Mouse (Mus musculus) lung, postnatal 14 days (tissue): ENCODE results near the gene Sar1b.
"Not testable (repeated sequence)": the region's sequence is repeated elsewhere in the genome, so short reads cannot be mapped to it uniquely, and the experiment has no call there.

Experiments used
- DNase-seq: peaks from one replicate; pipeline ENCODE4 v3.0.0; 2021

Gene Sar1b

DNA sequence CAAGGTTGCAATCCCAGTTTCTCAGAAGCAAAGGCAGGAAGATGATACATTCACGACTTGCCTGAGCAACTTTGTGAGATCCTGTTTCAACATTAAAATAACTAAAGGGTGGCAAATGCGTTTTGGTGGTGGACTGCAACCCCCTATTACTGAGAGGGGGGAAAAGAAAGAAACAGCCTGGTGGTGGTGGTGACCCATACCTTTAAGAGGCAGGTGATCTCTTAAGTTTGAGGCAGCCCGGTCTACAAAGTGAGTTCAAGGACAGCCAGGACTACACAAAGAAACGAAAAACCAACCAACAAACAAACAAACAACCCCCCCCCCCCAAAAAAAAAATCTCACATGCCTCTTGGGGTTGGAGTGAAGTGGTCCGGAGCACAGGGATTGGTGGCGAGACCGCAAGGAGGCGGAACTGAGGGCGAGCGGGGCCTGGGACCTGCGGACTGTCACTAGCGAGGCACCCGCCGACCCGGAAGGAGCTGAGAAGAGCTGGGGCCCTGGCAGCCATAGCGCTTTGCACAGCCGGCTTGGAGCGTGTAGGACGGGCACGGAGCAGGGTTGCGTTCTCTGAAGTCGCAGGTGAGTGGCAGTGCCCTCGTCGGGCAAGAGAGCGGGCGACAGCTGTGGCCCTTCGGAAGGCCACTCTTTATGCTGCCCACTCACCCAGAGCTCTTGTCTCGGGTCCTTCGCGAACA is at the start of gene Sar1b, which contains the start of gene Sec24a:
Sar1b (plus strand) TSS at position 475 of the 695 bp plus-strand sequence.
Sec24a (minus strand) TSS at position 422 of the 695 bp plus-strand sequence.
- peak; percentile 85 for DNase-seq

GRCm38 (mm10) chr11:51721066-51721465 is 42.4 kb upstream of the Sar1b start:
- no peak for DNase-seq

- no peak for DNase-seq
These were observed 30.6 kb upstream of the Sar1b start for GRCm38 (mm10) chr11:51732883-51733282.

DNA sequence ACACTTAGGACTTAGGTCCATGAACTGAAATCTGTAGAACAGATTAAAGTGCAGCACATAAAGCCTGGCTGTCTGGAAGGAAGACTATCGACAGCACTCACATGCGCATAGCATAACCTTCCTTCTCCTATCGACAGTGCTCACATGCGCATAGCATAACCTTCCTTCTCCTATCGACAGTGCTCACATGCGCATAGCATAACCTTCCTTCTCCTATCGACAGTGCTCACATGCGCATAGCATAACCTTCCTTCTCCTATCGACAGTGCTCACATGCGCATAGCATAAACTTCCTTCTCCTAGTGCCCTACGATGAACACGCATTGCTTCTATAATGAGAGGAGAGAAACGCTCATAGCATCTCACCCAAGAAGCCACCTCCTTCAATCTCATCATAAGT is 29.3 kb upstream of the Sar1b start:
- not testable (repeated sequence) for DNase-seq

DNA sequence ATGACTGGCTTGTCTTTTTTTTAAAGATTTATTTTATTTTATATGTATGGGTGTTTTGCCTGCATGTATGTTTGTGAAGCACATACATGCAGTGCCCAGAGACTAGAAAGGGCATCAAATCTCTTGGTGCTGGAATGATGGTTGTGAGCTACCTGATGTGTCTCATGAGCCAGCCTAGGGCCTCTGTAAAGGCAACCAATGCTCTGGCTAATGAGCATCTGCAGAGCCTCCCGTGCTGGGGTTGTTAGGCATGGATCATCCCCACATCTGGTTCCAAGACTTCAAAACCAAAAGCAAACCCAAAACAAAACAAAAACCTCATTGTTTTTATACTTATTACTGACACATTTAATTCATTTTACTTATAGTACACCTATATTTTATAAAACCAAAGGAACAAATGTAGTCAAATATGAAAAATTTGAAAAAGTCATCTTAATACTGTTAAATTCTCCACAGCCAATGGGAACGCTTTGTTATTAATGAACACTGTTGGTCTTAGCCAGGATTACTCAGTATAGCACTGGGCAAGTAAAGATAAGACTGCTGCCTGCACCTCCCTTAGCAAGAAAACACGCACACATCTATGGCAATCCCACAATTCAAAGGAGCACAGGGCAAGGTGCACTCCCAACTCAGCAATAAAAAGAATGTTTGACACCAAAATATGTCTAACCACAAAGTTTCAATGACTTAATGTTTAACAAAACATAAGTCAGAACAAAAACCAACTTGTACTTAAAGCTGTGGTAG is 24.7 kb upstream of the Sar1b start:
- no peak for DNase-seq

DNA sequence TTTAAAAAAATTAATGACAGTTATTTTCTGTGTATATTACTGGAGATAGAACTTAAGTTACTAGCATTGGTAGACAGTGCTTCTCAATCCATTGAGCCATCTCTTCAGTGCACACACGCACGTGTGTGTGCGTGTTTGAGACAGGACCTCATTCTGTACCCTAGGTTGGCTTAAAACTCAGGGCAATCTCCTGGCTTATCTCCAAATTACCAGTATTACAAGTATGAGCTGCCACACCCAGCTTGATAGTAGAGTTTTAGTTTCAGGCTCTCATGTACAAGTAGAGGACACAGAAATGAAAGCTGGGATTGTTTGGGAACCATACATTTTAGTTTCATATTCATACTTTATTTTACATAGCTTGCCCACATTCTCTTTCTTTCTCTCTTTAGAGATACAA is 22.8 kb upstream of the Sar1b start:
- no peak for DNase-seq

GRCm38 (mm10) chr11:51746096-51746495 is 17.4 kb upstream of the Sar1b start:
- DNase-seq, result no peak

- not testable (repeated sequence) for DNase-seq
These were observed 11.8 kb upstream of the Sar1b start for GRCm38 (mm10) chr11:51751623-51752225.

GRCm38 (mm10) chr11:51755621-51756311 is 7.7 kb upstream of the Sar1b start:
- DNase-seq, result peak; percentile 30

DNA sequence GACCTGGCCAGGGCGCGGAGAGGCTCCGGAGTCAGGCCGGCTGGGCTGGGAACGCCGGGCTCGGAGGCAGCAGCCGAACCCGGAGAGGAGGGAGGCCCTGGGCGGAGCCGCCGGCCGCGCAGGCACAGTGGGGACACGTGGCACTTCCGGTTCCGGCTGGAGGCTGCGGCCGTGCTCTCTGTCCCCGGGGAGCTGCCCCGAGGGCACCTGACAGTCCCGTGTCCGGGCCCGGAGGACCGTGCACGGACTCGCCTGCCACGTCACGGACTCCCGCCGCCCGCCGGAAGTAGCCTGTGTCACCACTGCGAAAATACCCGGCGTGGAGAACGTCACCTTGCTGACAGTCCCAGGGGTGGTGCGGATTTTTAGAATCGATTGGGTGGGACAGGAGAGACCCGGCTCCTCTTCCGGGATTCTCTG is 7.1 kb upstream of the Sar1b start:
- DNase-seq, result peak; percentile 93

GRCm38 (mm10) chr11:51757023-51757422 is 6.5 kb upstream of the Sar1b start:
- DNase-seq, result no peak

DNA sequence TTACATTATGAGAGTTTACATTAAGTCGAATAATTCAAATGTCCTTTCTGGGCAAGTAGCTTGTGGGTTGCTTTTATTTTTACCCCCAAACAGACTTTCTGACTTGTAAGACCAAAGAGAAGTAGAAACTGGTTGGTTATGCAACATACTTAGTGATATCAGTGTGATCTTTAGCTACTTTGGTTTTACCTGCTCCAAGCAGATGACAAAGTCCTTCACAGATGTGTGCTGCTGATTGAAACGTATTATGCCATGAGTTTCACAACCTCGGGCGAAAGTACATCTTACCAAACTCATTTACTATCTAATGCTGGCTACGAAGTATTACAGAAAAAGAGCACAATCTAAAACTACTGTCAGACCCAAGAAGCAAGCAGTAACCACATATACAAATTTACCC is 5.9 kb upstream of the Sar1b start:
- DNase-seq, result no peak

DNA sequence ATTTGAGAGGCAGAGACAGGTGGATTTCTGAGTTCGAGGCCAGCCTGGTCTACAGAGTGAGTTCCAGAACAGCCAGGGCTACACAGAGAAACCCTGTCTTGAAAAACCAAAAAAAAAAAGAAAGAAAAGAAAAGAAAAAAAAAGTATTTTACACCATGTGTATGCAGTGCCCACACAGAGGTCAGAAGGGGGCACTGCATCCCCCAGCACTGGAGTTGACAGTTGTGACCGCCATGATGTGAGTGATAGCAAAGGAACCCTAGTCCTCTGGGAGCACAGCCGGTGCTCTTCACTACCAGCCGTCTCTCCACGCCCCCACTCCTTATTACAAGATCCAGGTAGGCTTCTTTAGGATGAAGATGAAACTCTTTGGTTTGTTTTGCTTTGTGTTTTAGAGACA is 5.3 kb upstream of the Sar1b start:
- DNase-seq, result not testable (repeated sequence)

- DNase-seq, result no peak
These were observed 4.2 kb upstream of the Sar1b start for GRCm38 (mm10) chr11:51759251-51759650.

DNA sequence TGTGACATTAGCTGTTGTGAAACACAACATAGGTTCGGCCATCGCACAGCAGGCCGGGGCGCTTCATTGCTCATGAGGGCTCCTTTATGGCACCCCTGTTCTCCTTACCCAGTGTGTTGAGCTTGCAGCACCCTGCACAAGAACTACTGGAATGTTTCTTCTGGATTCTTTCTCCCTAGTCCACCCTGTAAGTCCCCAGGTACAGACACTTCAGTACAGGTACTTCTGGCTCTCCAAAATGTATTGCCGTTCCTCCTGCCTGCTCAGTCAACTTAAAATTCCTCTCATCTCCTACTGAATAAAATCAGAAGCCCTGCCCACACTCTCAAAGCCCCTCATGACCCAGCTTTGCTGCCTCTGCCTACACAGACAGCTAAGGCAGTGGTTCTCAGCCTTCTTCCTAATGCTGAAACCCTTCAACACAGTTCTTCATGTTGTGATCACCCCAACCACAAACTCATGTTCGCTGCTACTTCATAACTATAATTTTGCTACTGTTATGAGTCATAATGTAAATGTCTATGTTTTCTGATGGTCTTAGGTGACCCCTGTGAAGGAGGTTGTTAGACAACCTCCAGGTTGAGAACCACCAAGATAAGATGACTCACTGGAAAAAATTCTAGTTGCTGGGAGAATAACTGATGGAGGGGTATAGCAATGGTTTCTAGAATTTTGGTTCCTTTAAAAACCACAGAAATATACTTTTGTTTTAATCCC is 3.4 kb upstream of the Sar1b start:
- peak; percentile 9 for DNase-seq

DNA sequence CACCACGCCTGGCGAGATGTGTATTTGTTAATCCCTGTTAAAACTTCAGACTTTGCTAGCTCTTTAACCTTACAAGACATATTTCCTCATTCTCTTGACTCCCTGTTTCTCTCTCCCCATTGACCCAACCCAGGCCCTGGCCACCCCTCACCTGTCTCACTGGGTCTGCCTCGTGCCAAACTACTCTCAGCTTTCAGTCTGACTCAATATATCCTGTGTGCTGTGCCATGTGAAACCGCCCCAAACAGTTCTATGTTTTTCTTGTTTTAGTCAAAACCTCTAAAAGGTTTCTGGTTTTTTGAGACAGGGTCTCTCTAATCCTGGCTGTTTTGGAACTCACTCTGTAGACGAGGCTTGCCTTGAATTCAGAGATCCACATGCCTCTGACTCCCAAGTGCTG is 2.2 kb upstream of the Sar1b start:
- DNase-seq, result no peak

DNA sequence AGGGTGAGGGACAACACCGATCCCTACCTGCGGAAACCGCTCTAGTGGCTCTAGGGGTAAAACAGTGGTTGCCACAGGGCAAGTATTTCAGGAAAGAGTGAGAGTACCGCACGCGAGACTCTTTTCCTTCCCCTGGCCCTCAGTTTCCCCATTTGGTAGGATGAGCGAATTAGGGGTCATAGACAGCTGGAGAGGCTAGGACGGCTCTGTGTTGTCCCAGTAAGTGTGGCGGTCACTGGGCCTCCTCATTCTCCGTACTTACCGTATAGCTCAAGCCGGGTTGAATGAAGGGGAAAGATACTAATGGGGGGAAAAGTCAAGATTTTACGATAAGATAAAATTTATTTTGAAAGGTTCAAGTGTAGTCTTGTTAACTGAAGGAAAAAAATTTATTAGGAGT is 468 bp downstream of the Sar1b start:
- DNase-seq, result no peak

DNA sequence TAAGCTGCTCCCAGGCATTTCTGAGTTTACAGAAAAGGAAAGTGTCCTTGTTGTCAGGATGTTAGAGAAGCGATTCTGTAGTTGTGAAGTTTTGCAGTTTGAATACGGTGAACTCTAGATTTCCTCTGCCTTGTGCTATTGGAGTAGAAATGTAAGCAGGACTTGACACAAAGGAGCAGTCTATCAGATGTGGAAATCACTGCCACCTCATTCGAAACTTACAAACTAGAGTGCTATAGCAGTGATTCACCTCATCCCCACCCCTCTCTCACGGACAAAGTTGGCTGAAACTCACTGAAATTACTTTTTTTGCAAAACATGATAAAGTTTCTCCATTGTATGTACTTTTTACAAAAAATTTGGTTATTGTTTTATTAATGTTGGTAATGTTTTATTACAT is 1.3 kb downstream of the Sar1b start:
- no peak for DNase-seq

GRCm38 (mm10) chr11:51767579-51768220 is 4.2 kb downstream of the Sar1b start:
- no peak for DNase-seq

DNA sequence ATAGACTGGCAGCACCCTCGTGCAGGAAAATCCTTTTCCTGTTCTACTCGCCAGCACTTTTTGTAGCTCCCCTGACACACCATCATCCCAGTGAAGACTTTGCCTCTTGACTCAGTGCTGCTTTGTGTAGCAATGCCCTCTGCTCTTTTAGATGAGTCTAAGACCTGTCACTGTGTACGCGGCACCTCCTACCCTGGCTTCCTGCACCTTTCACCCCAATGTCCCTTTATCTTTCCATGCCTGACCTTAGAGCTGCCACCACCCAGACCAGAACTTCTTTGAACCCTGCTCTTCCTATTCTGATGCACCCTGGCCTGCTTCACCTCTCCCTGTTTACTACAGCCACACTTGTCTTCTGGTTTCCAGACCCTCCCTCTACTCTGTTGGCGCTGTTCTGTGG is 4.8 kb downstream of the Sar1b start:
- no peak for DNase-seq

DNA sequence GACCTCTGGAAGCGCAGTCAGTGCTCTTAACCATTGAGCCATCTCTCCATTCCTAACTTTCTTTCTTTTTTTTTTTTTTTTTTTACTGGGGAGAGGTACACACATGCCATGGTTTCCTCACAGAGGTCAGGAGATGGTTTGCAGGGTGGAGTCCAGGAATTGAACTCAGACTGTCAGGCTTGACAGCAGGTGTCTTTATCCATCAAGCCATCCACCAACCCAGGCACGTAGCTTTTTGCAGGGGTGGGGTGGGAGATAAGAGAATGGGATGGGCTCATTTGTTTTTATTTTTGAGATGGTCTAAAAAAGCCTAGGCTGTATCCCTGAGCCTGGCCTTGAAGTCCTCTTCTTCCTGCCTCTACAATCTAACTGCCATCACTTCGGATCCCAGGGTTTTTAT is 12.0 kb downstream of the Sar1b start:
- no peak for DNase-seq

GRCm38 (mm10) chr11:51777478-51777877 is 14.0 kb downstream of the Sar1b start:
- DNase-seq, result no peak
